Mouse (Mus musculus) gastrocnemius, postnatal 25 days (tissue): ENCODE results near the gene Adgrd1. TPM values are rescaled to one million over a fixed set of nuclear protein-coding genes. Genes with fewer than 3 reads are reported as not detected.
"Not testable (repeated sequence)": the region's sequence is repeated elsewhere in the genome, so short reads cannot be mapped to it uniquely, and the experiment has no call there.

Experiments
- DNase-seq: peaks from one replicate; pipeline ENCODE4 v3.0.0; 2022
- total RNA-seq, 2 experiments: library from RNA; stranded (reverse); gene quantifications; 1 replicate in 1 of 2; 2 replicates in 1 of 2; pipeline ENCODE4 v1.2.3; 2021

Adgrd1 gene
- total RNA-seq, 2 experiments from 2014 or later: 4.9 to 6.6 TPM

- no peak for DNase-seq
These were observed 3.4 kb upstream of the Adgrd1 start for GRCm38 (mm10) chr5:129093158-129093557.

- DNase-seq: no peak
These were observed 2.3 kb upstream of the Adgrd1 start for GRCm38 (mm10) chr5:129094236-129094635.

GRCm38 (mm10) chr5:129104043-129104442, 7.5 kb downstream of the Adgrd1 start:
- DNase-seq: no peak

- no peak for DNase-seq
These were observed 15.2 kb downstream of the Adgrd1 start for GRCm38 (mm10) chr5:129111729-129112128.

GRCm38 (mm10) chr5:129113741-129114476, 17.4 kb downstream of the Adgrd1 start:
- peak; percentile 39 for DNase-seq

- DNase-seq: no peak
These were observed 19.7 kb downstream of the Adgrd1 start for GRCm38 (mm10) chr5:129116299-129116698.

GRCm38 (mm10) chr5:129117593-129118113, 21.1 kb downstream of the Adgrd1 start:
- no peak for DNase-seq

GRCm38 (mm10) chr5:129118523-129118922, 22.0 kb downstream of the Adgrd1 start:
- no peak for DNase-seq

- no peak for DNase-seq
These were observed 22.6 kb downstream of the Adgrd1 start for GRCm38 (mm10) chr5:129119146-129119545.

GRCm38 (mm10) chr5:129121654-129122285, 25.2 kb downstream of the Adgrd1 start:
- no peak for DNase-seq

GRCm38 (mm10) chr5:129122491-129122890, 25.9 kb downstream of the Adgrd1 start:
- DNase-seq: no peak

- DNase-seq: peak; percentile 41
These were observed 27.7 kb downstream of the Adgrd1 start for GRCm38 (mm10) chr5:129124070-129124828.

- DNase-seq: not testable (repeated sequence)
These were observed 31.8 kb downstream of the Adgrd1 start for GRCm38 (mm10) chr5:129128310-129128709.

GRCm38 (mm10) chr5:129130301-129130700, 33.8 kb downstream of the Adgrd1 start:
- peak; percentile 47 for DNase-seq

GRCm38 (mm10) chr5:129137405-129137804, 40.9 kb downstream of the Adgrd1 start:
- DNase-seq: no peak

- peak; percentile 31 for DNase-seq
These were observed 42.0 kb downstream of the Adgrd1 start for GRCm38 (mm10) chr5:129138576-129138975.

GRCm38 (mm10) chr5:129142801-129143200, 46.3 kb downstream of the Adgrd1 start:
- no peak for DNase-seq

GRCm38 (mm10) chr5:129145307-129145935, 48.9 kb downstream of the Adgrd1 start:
- DNase-seq: no peak

GRCm38 (mm10) chr5:129146892-129147509, 50.5 kb downstream of the Adgrd1 start:
- no peak for DNase-seq

- no peak for DNase-seq
These were observed 51.9 kb downstream of the Adgrd1 start for GRCm38 (mm10) chr5:129148485-129148884.

GRCm38 (mm10) chr5:129155023-129155901, 58.7 kb downstream of the Adgrd1 start:
- DNase-seq: no peak
